Mouse (Mus musculus) heart, postnatal 0 days (tissue): ENCODE results near the gene Lancl1.

Source experiments
- CTCF ChIP-seq: IDR thresholded peaks from 2 replicates; pipeline ENCODE4 v1.5.1; 2016; ENCODE audit warnings: antibody characterized with exemption, control low read depth, low read depth
- EP300 ChIP-seq: IDR thresholded peaks from 2 replicates; pipeline ENCODE4 v1.6.1; 2016; ENCODE audit warnings: antibody characterized with exemption, low read depth

GRCm38 (mm10) chr1:66951086-66951485 lies 87.6 kb downstream of the Lancl1 start:
- TF ChIP-seq CTCF: no peak
- TF ChIP-seq EP300: no peak
